Mouse (Mus musculus): ENCODE data around the gene Ubr1.
"Not testable (repeated sequence)": the region's sequence is repeated elsewhere in the genome, so short reads cannot be mapped to it uniquely, and the experiment has no call there.

Gene Ubr1

GRCm38 (mm10) chr2:120970559-120971080 lies at the start of gene Ubr1:
Gene Ubr1 (minus strand): TSS chr2:120970715.
- DNase-seq (ENCODE audit: low read depth), result peak; percentile 93

GRCm38 (mm10) chr2:121017151-121017550 lies 46.6 kb upstream of the Ubr1 start:
- no peak for DNase-seq (ENCODE audit: low read depth)

- no peak for DNase-seq (ENCODE audit: low read depth)
These were observed 45.7 kb upstream of the Ubr1 start for GRCm38 (mm10) chr2:121016226-121016625.

- DNase-seq (ENCODE audit: low read depth), result no peak
These were observed 45.0 kb upstream of the Ubr1 start for GRCm38 (mm10) chr2:121015507-121015906.

GRCm38 (mm10) chr2:121012676-121013075 lies 42.2 kb upstream of the Ubr1 start:
- DNase-seq (ENCODE audit: low read depth), result no peak

- DNase-seq (ENCODE audit: low read depth), result no peak
These were observed 38.7 kb upstream of the Ubr1 start for GRCm38 (mm10) chr2:121009071-121009677.

- DNase-seq (ENCODE audit: low read depth), result no peak
These were observed 38.1 kb upstream of the Ubr1 start for GRCm38 (mm10) chr2:121008664-121009007.

GRCm38 (mm10) chr2:121007925-121008663 lies 37.6 kb upstream of the Ubr1 start, which contains the start of gene Ccndbp1:
Gene Ccndbp1 (plus strand): TSS chr2:121008403.
- peak; percentile 95 for DNase-seq (ENCODE audit: low read depth)

GRCm38 (mm10) chr2:121006986-121007385 lies 36.5 kb upstream of the Ubr1 start:
- no peak for DNase-seq (ENCODE audit: low read depth)

- DNase-seq (ENCODE audit: low read depth), result no peak
These were observed 33.7 kb upstream of the Ubr1 start for GRCm38 (mm10) chr2:121004018-121004811.

- DNase-seq (ENCODE audit: low read depth), result peak; percentile 74
These were observed 33.1 kb upstream of the Ubr1 start for GRCm38 (mm10) chr2:121003586-121003985.

GRCm38 (mm10) chr2:120998863-120999262 lies 28.3 kb upstream of the Ubr1 start:
- no peak for DNase-seq (ENCODE audit: low read depth)

GRCm38 (mm10) chr2:120996607-120997006 lies 26.1 kb upstream of the Ubr1 start:
- DNase-seq (ENCODE audit: low read depth), result not testable (repeated sequence)

- no peak for DNase-seq (ENCODE audit: low read depth)
These were observed 20.7 kb upstream of the Ubr1 start for GRCm38 (mm10) chr2:120991196-120991595.

- DNase-seq (ENCODE audit: low read depth), result peak; percentile 49
These were observed 14.7 kb upstream of the Ubr1 start for GRCm38 (mm10) chr2:120985241-120985640.

GRCm38 (mm10) chr2:120983611-120984010 lies 13.1 kb upstream of the Ubr1 start:
- no peak for DNase-seq (ENCODE audit: low read depth)

GRCm38 (mm10) chr2:120980861-120981260 lies 10.3 kb upstream of the Ubr1 start:
- DNase-seq (ENCODE audit: low read depth), result no peak

GRCm38 (mm10) chr2:120979819-120980218 lies 9.3 kb upstream of the Ubr1 start:
- peak; percentile 35 for DNase-seq (ENCODE audit: low read depth)

- DNase-seq (ENCODE audit: low read depth), result peak; percentile 70
These were observed 8.2 kb upstream of the Ubr1 start for GRCm38 (mm10) chr2:120978693-120979037.

GRCm38 (mm10) chr2:120977926-120978692 lies 7.6 kb upstream of the Ubr1 start:
- DNase-seq (ENCODE audit: low read depth), result peak; percentile 65

- DNase-seq (ENCODE audit: low read depth), result peak; percentile 66
These were observed 6.7 kb upstream of the Ubr1 start, which contains the start of gene Tmem62 for GRCm38 (mm10) chr2:120976990-120977925. Gene Tmem62 (plus strand): TSS chr2:120977017.
